Mouse (Mus musculus) thymus, postnatal 0 days (tissue): Measurements from ENCODE around the gene Trabd2b. TPM values are rescaled to one million over a fixed set of nuclear protein-coding genes. Genes with fewer than 3 reads are reported as not detected.
A peak's percentile ranks its signal among the peaks of the same experiment; 100 is the strongest.

Source experiments
- DNase-seq: peaks from one replicate; pipeline ENCODE4 v3.0.0-alpha.2; 2015; ENCODE audit warnings: low spot score
- polyA plus RNA-seq: library from polyadenylated mRNA; unstranded; fragments of >200 nt; fragmentation: Nextera tagmentation; extraction: Ambion mirVana; gene quantifications from 2 replicates; pipeline ENCODE4 v1.2.1, GENCODE M21; 2015

The Trabd2b gene
- polyA plus RNA-seq, 1 experiment from 2014 or later: 0.12 TPM

GRCm38 (mm10) chr4:114397625-114398024 is 8.9 kb upstream of the Trabd2b start:
- no peak for DNase-seq

DNA sequence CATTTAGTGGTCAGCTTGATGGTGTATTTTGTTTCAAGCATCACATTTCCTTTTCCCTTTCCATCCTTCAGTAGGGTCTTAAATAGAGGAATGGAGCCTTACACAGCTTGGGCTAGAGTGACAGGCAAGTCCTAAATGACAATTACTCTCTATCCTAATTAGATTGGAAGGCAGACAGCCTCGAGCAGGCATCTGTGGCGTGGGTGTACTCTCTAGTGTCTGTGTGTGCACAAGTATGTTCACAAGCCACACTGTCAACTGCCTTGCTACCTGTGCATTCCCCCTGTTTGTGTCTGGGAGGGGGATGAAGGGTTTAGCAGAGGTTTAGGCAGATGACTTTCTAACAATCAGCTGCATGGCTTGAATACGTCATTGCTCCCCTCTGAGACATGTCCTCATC is 6.7 kb upstream of the Trabd2b start:
- no peak for DNase-seq

DNA sequence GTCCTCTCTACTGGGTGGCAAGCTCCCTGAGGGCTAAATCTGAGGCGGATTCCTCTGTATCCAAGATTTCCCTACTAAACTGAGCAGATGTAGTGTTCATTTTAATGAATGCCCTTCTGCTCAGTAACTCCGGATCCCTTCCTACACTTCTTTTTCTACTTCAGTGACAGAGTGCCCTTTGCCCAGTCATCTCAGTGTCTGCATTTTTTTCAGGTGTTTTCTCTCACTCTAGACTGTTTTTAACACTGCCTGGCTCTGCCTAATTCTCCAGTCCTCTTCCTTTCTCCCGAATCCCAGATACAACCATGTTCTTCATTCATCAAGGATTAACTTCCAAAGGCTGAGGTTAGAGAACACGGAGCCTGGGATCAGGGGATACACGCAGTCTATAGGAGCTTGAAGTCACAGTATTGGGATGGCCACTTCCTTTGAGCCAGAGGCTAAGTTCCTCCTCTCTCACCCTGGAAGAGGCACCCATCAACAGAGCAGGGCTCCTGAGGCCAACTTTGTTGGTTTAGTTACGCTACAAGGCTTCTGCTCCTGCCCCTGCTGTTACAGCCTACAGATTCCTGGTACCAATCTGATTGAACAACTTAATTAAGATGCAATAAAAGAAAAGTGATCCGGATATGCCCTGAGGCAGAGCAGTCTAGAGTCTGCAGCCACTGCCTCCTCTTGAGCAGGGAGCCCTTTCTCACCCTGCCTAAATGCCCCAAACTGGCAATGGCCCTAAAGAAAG is 4.4 kb upstream of the Trabd2b start:
- no peak for DNase-seq

DNA sequence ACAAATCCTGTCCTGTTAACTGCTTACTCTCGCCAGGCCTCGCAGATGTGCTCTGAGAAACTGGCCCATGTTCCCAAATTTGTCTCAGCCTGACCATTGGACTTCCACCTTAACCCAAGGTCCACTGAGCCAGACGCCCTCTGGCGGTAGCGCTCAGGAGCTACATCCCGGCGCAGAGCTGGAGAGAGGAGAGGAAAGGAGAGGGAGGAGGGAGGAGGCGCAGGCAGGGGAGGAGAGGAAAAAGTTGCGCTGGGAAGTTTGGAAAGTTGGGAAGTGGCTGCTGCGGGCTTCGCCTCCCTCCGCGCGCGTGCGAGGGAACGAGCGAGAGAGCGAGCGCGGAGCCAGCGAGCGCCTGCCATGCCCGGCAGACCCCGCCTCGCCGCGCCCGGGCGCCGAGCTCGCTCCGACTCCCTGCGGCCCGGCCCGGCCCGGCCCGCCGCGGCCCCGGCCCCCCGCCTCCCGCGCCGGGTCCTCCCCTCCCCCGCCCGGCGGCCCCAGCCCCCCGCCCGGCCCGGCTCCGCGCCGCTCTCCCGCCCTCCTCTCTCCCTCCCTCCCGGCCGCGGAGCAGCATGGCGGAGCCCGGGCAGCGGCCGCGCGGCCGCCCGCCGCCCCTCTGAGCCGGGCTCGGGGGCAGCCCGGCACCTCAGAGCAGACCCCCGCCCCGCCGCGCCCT is 706 bp upstream of the Trabd2b start:
- peak; percentile 53 for DNase-seq

DNA sequence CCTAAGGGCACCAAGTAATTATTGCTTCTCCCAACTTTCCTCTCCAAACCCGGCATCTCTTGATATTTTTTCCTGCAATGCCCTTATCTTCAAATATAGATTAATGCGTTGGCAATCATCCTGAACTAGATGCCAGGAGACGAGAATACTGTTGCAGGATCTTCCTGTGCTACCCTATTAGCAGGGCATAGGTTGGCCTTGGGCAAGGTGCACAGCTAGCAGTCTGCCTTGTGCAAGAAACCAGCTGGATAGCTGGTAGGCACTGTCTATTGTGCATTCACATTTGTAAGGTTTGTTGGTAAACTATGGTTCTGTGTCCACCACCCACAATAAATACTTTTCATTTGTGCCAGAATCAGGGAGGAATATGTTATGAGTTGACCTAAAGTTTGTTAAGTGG is 992 bp downstream of the Trabd2b start:
- DNase-seq: no peak

GRCm38 (mm10) chr4:114408298-114408697 is 1.8 kb downstream of the Trabd2b start:
- DNase-seq: no peak

- no peak for DNase-seq
Measured at GRCm38 (mm10) chr4:114408890-114409480, 2.5 kb downstream of the Trabd2b start.

- DNase-seq: no peak
Measured at GRCm38 (mm10) chr4:114409511-114409910, 3.0 kb downstream of the Trabd2b start.

- DNase-seq: no peak
Measured at GRCm38 (mm10) chr4:114410026-114410425, 3.5 kb downstream of the Trabd2b start.

- no peak for DNase-seq
Measured at GRCm38 (mm10) chr4:114410443-114410842, 3.9 kb downstream of the Trabd2b start.

DNA sequence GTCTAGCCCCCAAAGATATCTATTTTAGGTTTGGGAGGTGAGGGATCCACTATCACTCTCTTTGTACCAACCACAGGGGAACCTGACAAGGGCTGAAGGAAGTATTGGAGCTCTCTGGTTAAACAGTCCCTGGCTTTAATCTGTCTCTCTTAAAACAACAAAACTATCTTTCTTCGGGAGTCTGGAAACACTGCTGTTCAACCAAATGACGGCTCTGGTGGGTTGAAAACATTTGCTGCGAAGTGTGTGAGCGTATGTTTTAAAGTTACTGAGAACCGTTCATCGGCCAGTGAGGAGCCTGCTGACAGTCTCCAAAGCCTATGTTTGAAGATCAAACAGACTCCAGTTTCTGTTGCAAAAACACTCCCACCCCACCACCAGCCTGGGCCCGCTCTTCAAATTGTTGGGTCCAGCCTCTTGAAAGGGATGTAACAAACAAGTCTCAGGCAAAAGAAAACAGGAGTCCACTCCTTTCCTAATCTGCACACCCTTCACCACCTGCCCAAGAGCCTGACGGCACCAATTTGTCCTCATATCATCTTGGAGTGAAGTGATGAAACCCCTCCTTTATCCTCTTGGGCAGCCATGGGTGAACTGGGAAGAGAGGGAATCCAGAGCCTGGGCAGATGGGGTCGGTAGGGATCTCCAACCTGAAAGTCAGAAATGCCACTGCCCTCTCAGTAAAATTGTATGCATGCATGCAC is 4.6 kb downstream of the Trabd2b start:
- no peak for DNase-seq

GRCm38 (mm10) chr4:114411846-114412390 is 5.4 kb downstream of the Trabd2b start:
- DNase-seq: no peak

- no peak for DNase-seq
Measured at GRCm38 (mm10) chr4:114415925-114416645, 9.6 kb downstream of the Trabd2b start.

DNA sequence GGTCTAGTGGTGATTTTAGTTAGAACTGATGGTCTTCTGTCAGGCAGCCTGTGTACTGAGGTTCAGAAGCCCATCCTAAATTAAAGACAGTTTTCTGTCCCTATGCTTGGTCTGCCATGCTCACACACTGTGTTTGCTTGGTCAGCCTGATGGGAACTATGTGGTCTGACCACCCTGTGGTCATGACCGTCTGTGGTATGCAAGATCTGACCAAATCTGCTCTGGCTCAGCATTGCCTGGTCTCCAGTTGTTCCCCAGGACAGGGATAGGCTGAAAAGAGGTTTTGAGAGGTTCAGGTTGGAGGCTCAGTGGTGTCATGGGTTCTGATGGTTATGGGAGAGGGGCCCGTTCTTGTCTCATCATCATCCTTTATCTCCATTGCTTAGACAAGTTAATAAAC is 13.6 kb downstream of the Trabd2b start:
- DNase-seq: no peak

DNA sequence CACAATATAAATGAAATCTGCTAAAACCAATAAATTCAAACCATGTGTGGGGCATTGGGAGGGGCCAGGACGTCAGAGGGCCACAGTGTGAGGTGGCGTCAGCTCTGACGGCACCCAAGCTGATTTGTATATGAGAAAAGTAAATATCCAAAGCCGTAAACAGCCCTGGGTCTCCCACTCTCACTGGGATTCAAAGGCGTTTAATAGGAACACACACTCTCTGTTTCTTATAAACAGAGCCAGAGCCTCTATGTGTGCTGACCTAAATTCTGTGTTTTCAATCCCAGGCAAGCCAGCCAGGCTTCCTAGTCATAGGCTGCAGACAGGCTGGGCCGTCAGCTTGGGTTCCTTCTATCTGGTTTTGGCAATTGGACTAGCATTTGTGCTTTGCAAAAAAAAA is 16.6 kb downstream of the Trabd2b start:
- no peak for DNase-seq

DNA sequence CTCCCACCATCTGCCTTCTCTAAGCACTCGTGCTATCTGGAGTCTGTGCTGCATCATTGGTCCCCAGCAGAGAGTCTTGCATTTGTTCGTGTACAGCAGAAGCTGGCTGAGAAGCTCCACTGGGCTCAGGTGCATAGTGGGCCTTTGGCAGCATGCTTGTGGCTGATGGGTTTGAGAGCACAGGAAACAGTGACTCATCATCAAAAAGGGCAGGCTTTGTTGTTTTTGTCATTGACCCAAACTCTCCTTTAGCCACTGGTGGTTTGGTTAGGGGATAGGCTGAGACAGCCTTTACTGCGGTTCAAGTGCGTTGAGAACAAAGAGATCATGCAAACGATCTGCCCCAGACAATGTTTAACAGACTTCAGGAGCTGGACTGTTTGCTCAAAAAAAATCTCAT is 19.3 kb downstream of the Trabd2b start:
- DNase-seq: no peak

GRCm38 (mm10) chr4:114432742-114433141 is 26.2 kb downstream of the Trabd2b start:
- no peak for DNase-seq

- no peak for DNase-seq
Measured at GRCm38 (mm10) chr4:114433440-114433839, 26.9 kb downstream of the Trabd2b start.

GRCm38 (mm10) chr4:114434766-114435165 is 28.2 kb downstream of the Trabd2b start:
- no peak for DNase-seq

GRCm38 (mm10) chr4:114435381-114435780 is 28.9 kb downstream of the Trabd2b start:
- no peak for DNase-seq

DNA sequence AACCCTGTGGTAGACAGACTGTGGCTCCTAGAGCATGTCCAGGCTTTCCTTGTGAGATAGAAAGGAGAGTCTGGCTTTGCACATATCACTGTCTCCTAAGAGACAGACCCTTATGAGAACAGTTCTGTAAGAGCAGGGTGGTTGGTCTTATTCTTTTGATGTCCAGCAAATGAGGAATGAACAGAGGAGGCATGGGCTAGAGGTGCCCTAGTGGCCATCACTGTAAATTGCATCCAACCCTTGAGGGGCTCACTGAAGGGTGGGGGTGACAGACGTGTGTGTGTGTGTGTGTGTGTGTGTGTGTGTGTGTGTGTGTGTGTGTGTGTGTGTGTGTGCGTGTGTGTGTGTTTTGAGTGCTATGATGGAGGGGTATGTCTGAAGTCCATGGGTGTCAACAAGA is 32.2 kb downstream of the Trabd2b start:
- no peak for DNase-seq
